Mouse (Mus musculus): ENCODE measurements around the gene Olfr312. TPM values are rescaled to one million over a fixed set of nuclear protein-coding genes. Genes with fewer than 3 reads are reported as not detected.

Olfr312 gene
- total and polyA plus RNA-seq, 3 experiments = not detected

- TF ChIP-seq CHD1 (IDR thresholded peaks at IDR 0.05; ENCODE audit: low read depth, low read length) (no peak), RAD21 (IDR thresholded peaks at IDR 0.05; ENCODE audit: low read depth, low read length) (peak; percentile 22), GABPA (IDR thresholded peaks at IDR 0.05; ENCODE audit: insufficient replicate concordance, low read depth, low read length) (no peak), CTCF (conservative IDR thresholded peaks at IDR 0.05 in 1 of 2, IDR thresholded peaks at IDR 0.05 in 1 of 2; ENCODE audit: low read depth in 2 of 2, low read length in 2 of 2) (peak in 1 of 2 experiments; percentile 59; a peak in 3 of 4 replicates), HCFC1 (IDR thresholded peaks at IDR 0.05; ENCODE audit: low read depth, low read length) (no peak), CHD2 (IDR thresholded peaks at IDR 0.05; ENCODE audit: low read length) (no peak), POLR2A (IDR thresholded peaks at IDR 0.05; ENCODE audit: low read depth, low read length) (no peak), SMC3 (IDR thresholded peaks at IDR 0.05; ENCODE audit: low read depth, low read length) (peak; percentile 30), EP300 (IDR thresholded peaks at IDR 0.05; ENCODE audit: low read length) (no peak), TCF12 (IDR thresholded peaks at IDR 0.05; ENCODE audit: low read depth, low read length) (no peak)
Observed at GRCm38 (mm10) chr11:58795856-58796255, 33.2 kb upstream of the Olfr312 start.

GRCm38 (mm10) chr11:58796850-58797249, 32.2 kb upstream of the Olfr312 start:
- Histone ChIP-seq H3K4me2 (ENCODE audit: insufficient read depth, low read depth, poor library complexity, severe bottlenecking) (no peak overlapping the region), H3K9me3 (replicated peaks; ENCODE audit: low read length) (no peaks in the 10 kb centered on the region)
- dilution Hi-C loops (cut with MboI; ENCODE audit: extremely low pct_ligation_motif_present, extremely low pct_unique_long_range_greater_than_20kb, low sequenced_read_pairs) = no loop called here

More at GRCm38 (mm10) chr11:58795856-58796255, 33.2 kb upstream of the Olfr312 start:
- Histone ChIP-seq H3K36me3 (replicated peaks in 1 of 2; ENCODE audit: control insufficient read depth in 1 of 2, insufficient read depth in 1 of 2, low read length in 1 of 2) (no peaks in the 10 kb centered on the region), H3K79me2 (replicated peaks; ENCODE audit: control insufficient read depth, extremely low read depth, insufficient read depth, poor library complexity, severe bottlenecking) (no peaks in the 10 kb centered on the region), H3K9ac (ENCODE audit: insufficient read depth, low read depth) (no peak overlapping the region), H3K27ac (ENCODE audit: insufficient read depth, low read depth) (no peak overlapping the region), H3K4me2 (ENCODE audit: insufficient read depth, low read depth, poor library complexity, severe bottlenecking) (no peak overlapping the region), H3K4me3 (replicated peaks in 1 of 3; ENCODE audit: low read depth in 2 of 3, low read length in 2 of 3, poor library complexity in 1 of 3) (no peak overlapping the region), H3K27me3 (replicated peaks) (peaks cover 4% of the 10 kb centered on the region), H3K9me3 (replicated peaks; ENCODE audit: low read length) (no peaks in the 10 kb centered on the region), H3K4me1 (ENCODE audit: control insufficient read depth in 1 of 2, insufficient read depth in 2 of 2) (peaks cover 0 to 6% of the 10 kb centered on the region in 2 experiments; a peak in 2 of 4 replicates)
- in situ Hi-C loops (cut with MboI; ENCODE audit: low pct_ligation_motif_present, low pct_unique_long_range_greater_than_20kb, low sequenced_read_pairs) (no loop called here), dilution Hi-C loops (cut with MboI; ENCODE audit: extremely low pct_ligation_motif_present, extremely low pct_unique_long_range_greater_than_20kb, low sequenced_read_pairs) (no loop called here)
- DNase-seq (ENCODE audit: extremely low read depth) = peak; percentile 41

More at GRCm38 (mm10) chr11:58796850-58797249, 32.2 kb upstream of the Olfr312 start:
- Histone ChIP-seq H3K4me3 (replicated peaks in 1 of 3; ENCODE audit: low read depth in 2 of 3, low read length in 2 of 3, poor library complexity in 1 of 3) (no peak overlapping the region), H3K27me3 (replicated peaks) (peaks cover 6% of the 10 kb centered on the region), H3K79me2 (replicated peaks; ENCODE audit: control insufficient read depth, extremely low read depth, insufficient read depth, poor library complexity, severe bottlenecking) (no peaks in the 10 kb centered on the region), H3K27ac (ENCODE audit: insufficient read depth, low read depth) (no peak overlapping the region), H3K4me1 (ENCODE audit: control insufficient read depth in 1 of 2, insufficient read depth in 2 of 2) (peaks cover 0 to 4% of the 10 kb centered on the region in 2 experiments; a peak in 2 of 4 replicates), H3K9ac (ENCODE audit: insufficient read depth, low read depth) (no peak overlapping the region), H3K36me3 (replicated peaks in 1 of 2; ENCODE audit: control insufficient read depth in 1 of 2, insufficient read depth in 1 of 2, low read length in 1 of 2) (no peaks in the 10 kb centered on the region)
- in situ Hi-C loops (cut with MboI; ENCODE audit: low pct_ligation_motif_present, low pct_unique_long_range_greater_than_20kb, low sequenced_read_pairs) = no loop called here
- no peak for DNase-seq (ENCODE audit: extremely low read depth)
- no peak for TF ChIP-seq ZMIZ1 (IDR thresholded peaks at IDR 0.05; ENCODE audit: low read depth, low read length)
- TF ChIP-seq CHD2 (IDR thresholded peaks at IDR 0.05; ENCODE audit: low read length) = no peak
- TF ChIP-seq NRF1 (IDR thresholded peaks at IDR 0.05; ENCODE audit: low read depth, low read length) = no peak
- no peak for TF ChIP-seq MAX (IDR thresholded peaks at IDR 0.05; ENCODE audit: low read length)
- TF ChIP-seq NELFE (IDR thresholded peaks at IDR 0.05; ENCODE audit: low read depth, low read length) = no peak
- no peak for TF ChIP-seq TCF12 (IDR thresholded peaks at IDR 0.05; ENCODE audit: low read depth, low read length)
- TF ChIP-seq USF2 (conservative IDR thresholded peaks at IDR 0.05; ENCODE audit: low read depth, low read length) = no peak
- no peak for TF ChIP-seq GABPA (IDR thresholded peaks at IDR 0.05; ENCODE audit: insufficient replicate concordance, low read depth, low read length)
- no peak for TF ChIP-seq KAT2A (IDR thresholded peaks at IDR 0.05; ENCODE audit: insufficient replicate concordance, low read length)
- no peak for TF ChIP-seq MAZ (IDR thresholded peaks at IDR 0.05; ENCODE audit: low read depth, low read length)
- no peak for TF ChIP-seq USF1 (IDR thresholded peaks at IDR 0.05; ENCODE audit: low read depth, low read length)
- TF ChIP-seq ZNF384 (IDR thresholded peaks at IDR 0.05; ENCODE audit: low read depth, low read length) = no peak
- no peak for TF ChIP-seq POLR2AphosphoS2 (IDR thresholded peaks at IDR 0.05; ENCODE audit: low read depth, low read length)
- no peak for TF ChIP-seq RCOR1 (conservative IDR thresholded peaks at IDR 0.05; ENCODE audit: low read depth, low read length)
- no peak for TF ChIP-seq BHLHE40 (IDR thresholded peaks at IDR 0.05; ENCODE audit: low read depth, low read length)
- TF ChIP-seq PAX5 (IDR thresholded peaks at IDR 0.05; ENCODE audit: low read length) = no peak
- TF ChIP-seq HCFC1 (IDR thresholded peaks at IDR 0.05; ENCODE audit: low read depth, low read length) = no peak
- TF ChIP-seq SIN3A (IDR thresholded peaks at IDR 0.05; ENCODE audit: low read length) = no peak
- TF ChIP-seq ETS1 (conservative IDR thresholded peaks at IDR 0.05; ENCODE audit: low read depth, low read length) = no peak
- TF ChIP-seq TBP (conservative IDR thresholded peaks at IDR 0.05; ENCODE audit: low read depth, low read length) = no peak

All from CH12.LX (cell line).